Mouse (Mus musculus): ENCODE measurements around the gene Fam189a2. TPM values are rescaled to one million over a fixed set of nuclear protein-coding genes. Genes with fewer than 3 reads are reported as not detected.

Fam189a2 gene
- total RNA-seq, 2 experiments from 2014 or later = 66.0 to 76.8 TPM

- intact Hi-C loops (cut with DNase I) = loop anchor here (2.0 to 5.0 kb wide), 3 partner anchors 33 to 247 kb away; no protein-coding TSS in a partner anchor
- DNase-seq = peak; percentile 73 to 76
Observed at GRCm38 (mm10) chr19:24029616-24030510, 956 bp downstream of the Fam189a2 start.

- DNase-seq = no peak
- intact Hi-C loops (cut with DNase I) = no loop called here
Observed at GRCm38 (mm10) chr19:24025876-24026275, 4.9 kb downstream of the Fam189a2 start.

GRCm38 (mm10) chr19:24024667-24025066, 6.2 kb downstream of the Fam189a2 start:
- intact Hi-C loops (cut with DNase I) = no loop called here
- peak; percentile 31 to 32 for DNase-seq

GRCm38 (mm10) chr19:24024131-24024530, 6.7 kb downstream of the Fam189a2 start:
- DNase-seq = peak in 1 of 2 experiments; percentile 30

GRCm38 (mm10) chr19:24023351-24023750, 7.5 kb downstream of the Fam189a2 start:
- DNase-seq = no peak
- intact Hi-C loops (cut with DNase I) = no loop called here

More at GRCm38 (mm10) chr19:24024131-24024530, 6.7 kb downstream of the Fam189a2 start:
- intact Hi-C loops (cut with DNase I) = no loop called here

- intact Hi-C loops (cut with DNase I) = no loop called here
- DNase-seq = no peak
Observed at GRCm38 (mm10) chr19:24022771-24023170, 8.0 kb downstream of the Fam189a2 start.

- intact Hi-C loops (cut with DNase I) = no loop called here
- no peak for DNase-seq
Observed at GRCm38 (mm10) chr19:24022301-24022700, 8.5 kb downstream of the Fam189a2 start.

GRCm38 (mm10) chr19:24020736-24021135, 10.1 kb downstream of the Fam189a2 start:
- DNase-seq = no peak
- intact Hi-C loops (cut with DNase I) = no loop called here

GRCm38 (mm10) chr19:24019609-24020008, 11.2 kb downstream of the Fam189a2 start:
- intact Hi-C loops (cut with DNase I) = no loop called here
- DNase-seq = no peak

GRCm38 (mm10) chr19:24018396-24018795, 12.4 kb downstream of the Fam189a2 start:
- no peak for DNase-seq
- intact Hi-C loops (cut with DNase I) = no loop called here

GRCm38 (mm10) chr19:24017892-24018291, 12.9 kb downstream of the Fam189a2 start:
- DNase-seq = peak; percentile 35 to 39
- intact Hi-C loops (cut with DNase I) = no loop called here

GRCm38 (mm10) chr19:24017427-24017826, 13.4 kb downstream of the Fam189a2 start:
- intact Hi-C loops (cut with DNase I) = no loop called here
- peak; percentile 59 to 67 for DNase-seq

- intact Hi-C loops (cut with DNase I) = no loop called here
Observed at GRCm38 (mm10) chr19:24016706-24017386, 14.0 kb downstream of the Fam189a2 start.

GRCm38 (mm10) chr19:24013241-24013640, 17.6 kb downstream of the Fam189a2 start:
- DNase-seq = no peak
- intact Hi-C loops (cut with DNase I) = no loop called here

More at GRCm38 (mm10) chr19:24016706-24017386, 14.0 kb downstream of the Fam189a2 start:
- peak; percentile 47 to 52 for DNase-seq

- DNase-seq = no peak
- intact Hi-C loops (cut with DNase I) = no loop called here
Observed at GRCm38 (mm10) chr19:24012479-24012878, 18.3 kb downstream of the Fam189a2 start.

GRCm38 (mm10) chr19:24007638-24008360, 23.0 kb downstream of the Fam189a2 start:
- DNase-seq = peak; percentile 73 to 81
- intact Hi-C loops (cut with DNase I) = no loop called here

GRCm38 (mm10) chr19:24007002-24007637, 23.7 kb downstream of the Fam189a2 start:
- DNase-seq = peak; percentile 60 to 64
- intact Hi-C loops (cut with DNase I) = no loop called here

GRCm38 (mm10) chr19:23995766-23996399, 34.9 kb downstream of the Fam189a2 start:
- intact Hi-C loops (cut with DNase I) = loop anchor here (2.0 kb wide), 1 partner anchor 33 kb away; no protein-coding TSS in a partner anchor
- no peak for DNase-seq

GRCm38 (mm10) chr19:23988166-23988565, 42.7 kb downstream of the Fam189a2 start:
- intact Hi-C loops (cut with DNase I) = no loop called here
- DNase-seq = no peak

- DNase-seq = peak; percentile 34 to 38
Observed at GRCm38 (mm10) chr19:23987291-23987690, 43.5 kb downstream of the Fam189a2 start.

More at GRCm38 (mm10) chr19:23987291-23987690, 43.5 kb downstream of the Fam189a2 start:
- intact Hi-C loops (cut with DNase I) = no loop called here

Measured in heart, postnatal 10 days (tissue).